Mouse (Mus musculus): ENCODE data around the gene Ptprn2.

DNA sequence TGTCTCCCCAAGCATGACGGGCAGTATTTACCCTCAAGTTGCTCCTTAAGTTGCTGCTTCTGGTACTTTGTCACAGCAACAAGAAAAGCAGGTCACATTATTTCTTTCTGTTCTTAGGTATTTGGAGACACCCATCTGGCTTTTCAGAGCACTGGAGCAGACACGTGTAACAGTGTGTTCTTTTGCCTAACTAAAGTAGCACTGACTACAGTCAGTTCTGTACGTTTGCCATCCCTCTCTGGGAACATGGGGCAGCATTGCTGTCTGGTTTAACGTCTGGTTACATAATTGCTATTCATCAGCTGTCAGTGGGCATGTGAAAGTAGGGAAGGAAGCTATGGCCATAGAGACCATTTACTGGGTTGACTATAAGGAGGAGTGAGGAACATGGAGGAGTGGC is 736.4 kb downstream of the Ptprn2 start:
- TF ChIP-seq EP300 (IDR thresholded peaks at IDR 0.05; ENCODE audit: insufficient read depth, low read depth, low read length), result no peak
- no peak for TF ChIP-seq CTCF (IDR thresholded peaks at IDR 0.05; ENCODE audit: low read depth, low read length)

All from ES-Bruce4 (cell line).